ENCODE assay signal across 11 mouse cellular contexts in the genomic region with DNA sequence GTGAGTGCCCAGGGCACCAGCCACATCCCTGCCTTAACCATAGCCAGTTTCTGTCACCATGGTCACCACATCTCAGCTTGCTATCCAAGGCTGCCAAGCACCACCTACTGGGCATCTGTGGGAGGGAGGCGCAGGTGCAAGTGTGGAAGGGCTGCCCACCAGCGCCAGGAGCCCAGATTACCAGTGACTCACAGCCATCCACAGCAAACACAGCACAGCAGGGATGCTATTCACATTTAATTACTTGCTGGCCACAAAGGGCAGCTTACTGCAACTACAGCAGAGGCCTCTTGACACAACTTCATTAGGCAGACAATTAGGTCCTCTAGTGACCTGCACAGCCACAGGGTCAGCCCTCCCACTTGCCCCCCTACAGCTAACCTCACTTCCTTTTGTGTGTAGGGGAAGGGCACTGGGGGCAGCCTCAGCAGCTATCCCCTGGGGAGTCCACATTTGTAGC. TPM values are rescaled to one million over a fixed set of nuclear protein-coding genes. Genes with fewer than 3 reads are reported as not detected.
DNase-seq lines count a peak whose midpoint lies in the region; ATAC-seq and TF ChIP-seq lines count a peak whose summit lies in the region.
"Had no signal": no experiment of that assay in that cellular context is flagged by ENCODE, and none has a peak within 500 bp of the region (broad histone marks: within the 10 kb centered on the region; RNA-seq: fewer than 3 reads in every experiment).

No protein-coding gene starts in this region.

- no peaks in the 10 kb centered on the region for H3K27me3 ChIP-seq in heart, postnatal 0 days (ENCODE audit: control insufficient read depth, insufficient read depth, low read length)
- H3K27me3 ChIP-seq in forebrain, embryonic 13.5 days: peaks cover 20% of the 10 kb centered on the region; the same call in 1 of the 2 replicates
- H3K27me3 ChIP-seq in neural tube, embryonic 14.5 days (ENCODE audit: control insufficient read depth, insufficient read depth, low read length): no peaks in the 10 kb centered on the region
- H3K27me3 ChIP-seq in kidney, embryonic 15.5 days: no peaks in the 10 kb centered on the region

- no peak overlapping the region for H3K4me3 ChIP-seq in heart, postnatal 0 days (ENCODE audit: low read depth, low read length)
- no peak overlapping the region for H3K4me3 ChIP-seq in forebrain, embryonic 13.5 days
- no peak overlapping the region for H3K4me3 ChIP-seq in neural tube, embryonic 14.5 days (ENCODE audit: low read depth, low read length)
- no peak overlapping the region for H3K4me3 ChIP-seq in kidney, embryonic 15.5 days (replicated peaks)

- TF ChIP-seq CTCF in heart, postnatal 0 days (IDR thresholded peaks at IDR 0.05; ENCODE audit: low read depth): peak; percentile 27

- TF ChIP-seq EP300 in heart, postnatal 0 days (IDR thresholded peaks at IDR 0.05; ENCODE audit: low read depth): no peak

- H3K4me1 ChIP-seq in heart, postnatal 0 days (ENCODE audit: control insufficient read depth, insufficient read depth): no peaks in the 10 kb centered on the region
- H3K4me1 ChIP-seq in forebrain, embryonic 13.5 days: peaks cover 14% of the 10 kb centered on the region
- no peaks in the 10 kb centered on the region for H3K4me1 ChIP-seq in neural tube, embryonic 14.5 days (ENCODE audit: control insufficient read depth, insufficient read depth, low read length)
- peaks cover 17% of the 10 kb centered on the region; the same call in 1 of the 2 replicates for H3K4me1 ChIP-seq in kidney, embryonic 15.5 days

- H3K36me3 ChIP-seq in heart, postnatal 0 days (replicated peaks; ENCODE audit: control insufficient read depth, insufficient read depth, low read length): peaks cover 71% of the 10 kb centered on the region
- peaks cover 73% of the 10 kb centered on the region for H3K36me3 ChIP-seq in forebrain, embryonic 13.5 days (ENCODE audit: poor library complexity, severe bottlenecking)
- H3K36me3 ChIP-seq in neural tube, embryonic 14.5 days (ENCODE audit: control insufficient read depth, insufficient read depth, low read length): peaks cover 11% of the 10 kb centered on the region
- H3K36me3 ChIP-seq in kidney, embryonic 15.5 days: peaks cover 94% of the 10 kb centered on the region

- intact Hi-C loops in heart, postnatal 10 days (cut with DNase I): no loop called here

- no peak for DNase-seq in heart, postnatal 0 days (ENCODE audit: low spot score)
- DNase-seq in heart, adult 8-10 months (ENCODE audit: low spot score): no peak
- DNase-seq in layer of hippocampus, postnatal 10 days (ENCODE audit: low spot score in 2 of 2): peak; percentile 57 to 67
- no peak for DNase-seq in heart, postnatal 10 days
- no peak for DNase-seq in adrenal gland, postnatal 4 days (ENCODE audit: low spot score in 2 of 2)

- H3K9me3 ChIP-seq in heart, postnatal 0 days (replicated peaks; ENCODE audit: control insufficient read depth, low read length): no peaks in the 10 kb centered on the region
- H3K9me3 ChIP-seq in forebrain, embryonic 13.5 days (replicated peaks): no peaks in the 10 kb centered on the region
- no peaks in the 10 kb centered on the region for H3K9me3 ChIP-seq in neural tube, embryonic 14.5 days (ENCODE audit: control insufficient read depth, low read length)
- H3K9me3 ChIP-seq in kidney, embryonic 15.5 days (replicated peaks): no peaks in the 10 kb centered on the region

- no peak overlapping the region for H3K4me2 ChIP-seq in heart, postnatal 0 days (ENCODE audit: low read depth, low read length)
- H3K4me2 ChIP-seq in forebrain, embryonic 13.5 days: no peak overlapping the region
- no peak overlapping the region for H3K4me2 ChIP-seq in neural tube, embryonic 14.5 days (ENCODE audit: low read depth, low read length)
- no peak overlapping the region for H3K4me2 ChIP-seq in kidney, embryonic 15.5 days

- WGBS in heart, postnatal 0 days: 66% methylated on average over 2 of the region's 2 CpGs
- WGBS in forebrain, embryonic 13.5 days: 6% methylated on average over 2 of the region's 2 CpGs
- WGBS in neural tube, embryonic 14.5 days: 12% methylated on average over 2 of the region's 2 CpGs
- WGBS in kidney, embryonic 15.5 days: 64% methylated on average over 2 of the region's 2 CpGs

- ATAC-seq in heart, postnatal 0 days (ENCODE audit: insufficient read depth, low read depth): 0 out of 2 replicates have a peak, but pooled peaks have one; percentile 28
- peak; percentile 53 for ATAC-seq in forebrain, embryonic 13.5 days
- peak; percentile 67 for ATAC-seq in neural tube, embryonic 14.5 days (ENCODE audit: low read depth)
- no peak for ATAC-seq in kidney, embryonic 15.5 days (replicated peaks; ENCODE audit: low FRiP score)

- H3K27ac ChIP-seq in heart, postnatal 0 days (ENCODE audit: low read depth): no peak overlapping the region
- H3K27ac ChIP-seq in forebrain, embryonic 13.5 days: peak overlapping the region; percentile 21; the same call in 1 of the 2 replicates
- 0 out of 2 replicates have a peak overlapping the region, but pooled peaks have one; percentile 34 for H3K27ac ChIP-seq in neural tube, embryonic 14.5 days (ENCODE audit: low read depth, low read length)
- H3K27ac ChIP-seq in kidney, embryonic 15.5 days: no peak overlapping the region

- no peak overlapping the region for H3K9ac ChIP-seq in heart, postnatal 0 days (replicated peaks; ENCODE audit: low read depth, low read length)
- peak overlapping the region; percentile 50 for H3K9ac ChIP-seq in forebrain, embryonic 13.5 days
- no peak overlapping the region for H3K9ac ChIP-seq in neural tube, embryonic 14.5 days (replicated peaks; ENCODE audit: low read depth, low read length)
- H3K9ac ChIP-seq in kidney, embryonic 15.5 days: no peak overlapping the region

RNA-seq across cellular contexts. Expression of a gene that starts 7.7 kb away (rescaled TPM):
- 64.7 and 77.6 TPM in 2 replicates for total RNA-seq in heart, postnatal 0 days (2014; rRNA removed; ENCODE audit: low replicate concordance)
- 30.9 and 36.2 TPM in 2 replicates for polyA plus RNA-seq in heart, postnatal 0 days (2015; fragmentation: Nextera tagmentation; extraction: Ambion mirVana)
- 10 to 100 TPM; 48.5 to 65.2 (median 53.3) TPM for total RNA-seq in heart, adult 8-10 months (2022)
- 49.0 and 59.0 TPM in 2 replicates for polyA plus RNA-seq in forebrain, embryonic 13.5 days (2015; fragmentation: Nextera tagmentation; extraction: Ambion mirVana)
- total RNA-seq in layer of hippocampus, postnatal 10 days (2021): 10 to 100 TPM; 55.7 to 56.2 TPM
- 33.2 and 38.7 TPM in 2 replicates for polyA plus RNA-seq in neural tube, embryonic 14.5 days (2014; fragmentation: Nextera tagmentation; extraction: Ambion mirVana)
- 10 to 100 TPM; 59.5 to 60.0 TPM for total RNA-seq in heart, postnatal 10 days (2021)
- total RNA-seq in adrenal gland, postnatal 4 days (2021): 10 to 100 TPM; 64.1 to 64.7 TPM
- polyA plus RNA-seq in kidney, embryonic 15.5 days (2015; fragmentation: Nextera tagmentation; extraction: Ambion mirVana): 59.6 and 70.7 TPM in 2 replicates

RNA-seq across cellular contexts. Expression of a gene that starts 9.7 kb away (rescaled TPM):
- total RNA-seq in heart, postnatal 0 days (2014; rRNA removed; ENCODE audit: low replicate concordance): not detected in 2 replicates
- 4.0 and 6.0 TPM in 2 replicates for polyA plus RNA-seq in heart, postnatal 0 days (2015; fragmentation: Nextera tagmentation; extraction: Ambion mirVana)
- total RNA-seq in heart, adult 8-10 months (2022): not detected
- polyA plus RNA-seq in forebrain, embryonic 13.5 days (2015; fragmentation: Nextera tagmentation; extraction: Ambion mirVana): 33.6 TPM in 1 of 2 replicates, not detected in the other
- total RNA-seq in layer of hippocampus, postnatal 10 days (2021): not detected
- 5.9 and 9.1 TPM in 2 replicates for polyA plus RNA-seq in neural tube, embryonic 14.5 days (2014; fragmentation: Nextera tagmentation; extraction: Ambion mirVana)
- not detected for total RNA-seq in heart, postnatal 10 days (2021)
- total RNA-seq in adrenal gland, postnatal 4 days (2021): not detected
- 0.96 and 14.1 TPM in 2 replicates for polyA plus RNA-seq in kidney, embryonic 15.5 days (2015; fragmentation: Nextera tagmentation; extraction: Ambion mirVana)

RNA-seq across cellular contexts. Expression of a gene that starts 10.3 kb away (rescaled TPM):
- total RNA-seq in heart, postnatal 0 days (2014; rRNA removed; ENCODE audit: low replicate concordance): 0.19 TPM in 1 of 2 replicates, not detected in the other
- polyA plus RNA-seq in heart, postnatal 0 days (2015; fragmentation: Nextera tagmentation; extraction: Ambion mirVana): 0.22 TPM in 1 of 2 replicates, not detected in the other
- total RNA-seq in heart, adult 8-10 months (2022): 10 to 100 TPM; 12.7 to 46.8 (median 17.8) TPM
- not detected in 2 replicates for polyA plus RNA-seq in forebrain, embryonic 13.5 days (2015; fragmentation: Nextera tagmentation; extraction: Ambion mirVana)
- total RNA-seq in layer of hippocampus, postnatal 10 days (2021): not detected
- not detected in 2 replicates for polyA plus RNA-seq in neural tube, embryonic 14.5 days (2014; fragmentation: Nextera tagmentation; extraction: Ambion mirVana)
- 10 to 100 TPM in 1 of 2 experiments, 1 to 10 TPM in 1; 3.2 to 12.0 TPM for total RNA-seq in heart, postnatal 10 days (2021)
- total RNA-seq in adrenal gland, postnatal 4 days (2021): 10 to 100 TPM; 13.7 to 25.6 TPM
- not detected in 2 replicates for polyA plus RNA-seq in kidney, embryonic 15.5 days (2015; fragmentation: Nextera tagmentation; extraction: Ambion mirVana)
- total RNA-seq: MEL had no signal
- polyA plus RNA-seq: heart, embryonic 16.5 days; stomach, embryonic 14.5 days had no signal

RNA-seq across cellular contexts. Expression of a gene that starts 14.9 kb away (rescaled TPM):
- total RNA-seq in heart, postnatal 0 days (2014; rRNA removed; ENCODE audit: low replicate concordance): not detected in 2 replicates
- not detected in 2 replicates for polyA plus RNA-seq in heart, postnatal 0 days (2015; fragmentation: Nextera tagmentation; extraction: Ambion mirVana)
- under 1 TPM in 1 of 4 experiments, not detected in 3; 0.57 TPM for total RNA-seq in heart, adult 8-10 months (2022)
- polyA plus RNA-seq in forebrain, embryonic 13.5 days (2015; fragmentation: Nextera tagmentation; extraction: Ambion mirVana): 0.24 TPM in 1 of 2 replicates, not detected in the other
- total RNA-seq in layer of hippocampus, postnatal 10 days (2021): not detected
- polyA plus RNA-seq in neural tube, embryonic 14.5 days (2014; fragmentation: Nextera tagmentation; extraction: Ambion mirVana): 0.55 TPM in 1 of 2 replicates, not detected in the other
- total RNA-seq in heart, postnatal 10 days (2021): not detected
- 1 to 10 TPM in 1 of 2 experiments, under 1 TPM in 1; 0.92 to 5.7 TPM for total RNA-seq in adrenal gland, postnatal 4 days (2021)
- polyA plus RNA-seq in kidney, embryonic 15.5 days (2015; fragmentation: Nextera tagmentation; extraction: Ambion mirVana): 2.6 and 3.4 TPM in 2 replicates
- total RNA-seq: MEL had no signal

RNA-seq across cellular contexts. Expression of a gene that starts 15.8 kb away (rescaled TPM):
- not detected in 2 replicates for total RNA-seq in heart, postnatal 0 days (2014; rRNA removed; ENCODE audit: low replicate concordance)
- polyA plus RNA-seq in heart, postnatal 0 days (2015; fragmentation: Nextera tagmentation; extraction: Ambion mirVana): 0.45 and 0.57 TPM in 2 replicates
- under 1 TPM; 0.28 to 0.62 (median 0.32) TPM for total RNA-seq in heart, adult 8-10 months (2022)
- polyA plus RNA-seq in forebrain, embryonic 13.5 days (2015; fragmentation: Nextera tagmentation; extraction: Ambion mirVana): 1.0 and 1.3 TPM in 2 replicates
- total RNA-seq in layer of hippocampus, postnatal 10 days (2021): 1 to 10 TPM; 7.5 TPM
- polyA plus RNA-seq in neural tube, embryonic 14.5 days (2014; fragmentation: Nextera tagmentation; extraction: Ambion mirVana): 2.2 and 2.3 TPM in 2 replicates
- total RNA-seq in heart, postnatal 10 days (2021): under 1 TPM; 0.17 to 0.22 TPM
- 1 to 10 TPM in 1 of 2 experiments, under 1 TPM in 1; 0.87 to 1.6 TPM for total RNA-seq in adrenal gland, postnatal 4 days (2021)
- 0.71 and 1.2 TPM in 2 replicates for polyA plus RNA-seq in kidney, embryonic 15.5 days (2015; fragmentation: Nextera tagmentation; extraction: Ambion mirVana)

Comparison
In these comparisons a context has a peak if more than half of its experiments do, and no peak if none do; other contexts are left out.
1. DNase-seq: peak in layer of hippocampus, postnatal 10 days (2 of 2); none in heart, postnatal 0 days (single experiment), heart, adult 8-10 months (single experiment), heart, postnatal 10 days (0 of 2) and adrenal gland, postnatal 4 days (0 of 2).
2. H3K27ac ChIP-seq: peak in forebrain, embryonic 13.5 days (single experiment) and neural tube, embryonic 14.5 days (single experiment); none in heart, postnatal 0 days (single experiment) and kidney, embryonic 15.5 days (single experiment).